Mouse (Mus musculus): ENCODE data around the gene Dnajc8.
"Not testable (repeated sequence)": the region's sequence is repeated elsewhere in the genome, so short reads cannot be mapped to it uniquely, and the experiment has no call there.

The Dnajc8 gene

GRCm38 (mm10) chr4:132515369-132516155, 19.8 kb upstream of the Dnajc8 start:
- peak; percentile 93 to 96 for DNase-seq

DNA sequence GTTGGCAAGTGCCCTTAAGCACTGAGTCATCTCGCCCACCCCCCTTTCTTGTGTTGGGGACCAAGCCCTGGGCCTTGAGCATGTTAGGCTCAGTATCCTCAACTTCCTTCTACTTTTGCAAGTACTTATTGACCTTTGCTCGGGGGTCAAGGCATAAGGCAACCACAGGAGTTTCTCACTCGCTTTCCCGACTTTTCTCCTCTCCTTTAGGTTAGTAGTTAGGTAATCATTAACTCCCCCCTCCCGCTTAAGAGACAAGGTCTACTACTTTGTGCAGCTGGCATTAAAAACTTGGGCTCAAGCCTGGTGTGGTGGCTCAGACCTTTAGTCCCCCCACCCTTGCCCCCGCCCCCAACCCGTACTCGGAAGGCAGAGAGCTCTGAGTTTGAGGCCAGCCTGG, 17.3 kb upstream of the Dnajc8 start:
- no peak for DNase-seq

DNA sequence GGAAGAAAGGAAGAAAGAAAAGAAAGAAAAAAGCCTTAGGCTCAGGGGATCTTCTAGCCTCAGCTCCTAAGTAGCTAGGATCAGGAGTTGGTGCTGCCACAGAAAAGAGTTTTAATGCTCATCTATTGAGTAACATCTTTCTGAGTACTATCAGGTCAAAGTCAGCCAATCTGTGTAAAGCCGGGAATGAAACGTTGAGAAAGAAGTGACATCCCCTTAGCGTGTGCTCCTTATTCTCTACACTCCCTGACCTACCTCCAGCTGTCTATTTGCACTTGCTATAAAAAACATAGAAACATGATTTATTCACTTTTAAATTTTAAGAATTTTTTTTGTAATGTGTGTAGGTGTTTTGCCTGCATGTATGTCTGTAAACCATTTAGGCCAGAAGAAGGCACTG, 16.2 kb upstream of the Dnajc8 start:
- no peak for DNase-seq

DNA sequence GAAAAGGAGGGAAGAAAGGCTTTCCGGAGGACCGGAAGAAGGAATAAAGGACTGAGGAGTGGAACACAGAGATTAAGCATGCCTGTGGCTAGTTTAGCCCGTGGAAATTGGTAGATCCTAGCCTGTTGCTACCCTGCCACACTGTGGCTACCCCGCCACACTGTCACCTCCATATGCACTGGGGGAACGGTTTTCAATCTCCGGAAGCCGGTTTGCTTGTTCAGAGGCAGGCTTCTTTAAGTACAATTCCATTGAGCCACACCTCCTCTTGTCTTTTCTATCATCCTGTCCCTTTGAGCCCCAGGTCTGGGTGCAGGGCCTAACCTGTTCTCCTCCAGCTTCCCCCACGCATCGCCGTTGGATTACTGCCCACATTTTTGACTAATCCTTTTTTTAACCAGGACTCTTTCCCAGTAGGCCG, 11.0 kb upstream of the Dnajc8 start:
- no peak for DNase-seq

DNA sequence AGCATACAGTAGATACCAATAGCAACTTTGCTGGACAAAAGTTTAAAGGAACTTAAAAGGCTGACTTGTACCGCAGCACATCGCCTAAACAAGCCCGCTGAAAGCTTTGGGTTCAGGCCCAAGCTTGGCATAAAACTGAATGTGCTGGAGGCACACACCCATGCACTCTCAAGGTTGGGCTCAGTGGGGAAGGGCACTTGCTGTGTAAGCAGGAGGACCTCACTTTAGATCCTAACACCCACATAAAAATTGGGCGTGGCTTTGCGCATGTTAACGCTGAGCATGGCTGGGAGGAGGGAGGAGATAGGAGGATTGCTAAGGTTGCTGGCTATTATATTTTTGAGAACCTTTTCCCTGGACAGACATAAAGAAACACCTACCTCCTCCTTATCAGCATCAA, 10.5 kb upstream of the Dnajc8 start:
- DNase-seq = peak in 1 of 2 experiments; percentile 31

DNA sequence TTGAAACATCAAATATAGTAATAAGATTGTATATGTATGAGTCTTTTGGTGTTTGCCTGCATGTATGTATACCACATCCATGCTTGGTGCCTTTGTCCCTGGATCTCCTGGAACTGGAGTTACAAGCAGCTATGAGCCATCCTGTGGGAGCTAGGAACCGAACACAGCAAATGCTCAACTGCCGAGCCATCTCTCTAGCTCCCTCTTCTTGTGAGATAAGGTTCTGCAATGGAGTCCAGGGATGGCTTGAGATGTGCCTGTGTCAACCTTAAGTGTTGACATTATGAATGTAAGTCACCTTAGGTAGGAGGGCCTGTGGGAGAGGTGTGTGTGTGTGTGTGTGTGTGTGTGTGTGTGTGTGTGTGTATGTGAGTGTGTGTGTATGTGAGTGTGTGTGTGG, 8.7 kb upstream of the Dnajc8 start:
- no peak for DNase-seq

DNA sequence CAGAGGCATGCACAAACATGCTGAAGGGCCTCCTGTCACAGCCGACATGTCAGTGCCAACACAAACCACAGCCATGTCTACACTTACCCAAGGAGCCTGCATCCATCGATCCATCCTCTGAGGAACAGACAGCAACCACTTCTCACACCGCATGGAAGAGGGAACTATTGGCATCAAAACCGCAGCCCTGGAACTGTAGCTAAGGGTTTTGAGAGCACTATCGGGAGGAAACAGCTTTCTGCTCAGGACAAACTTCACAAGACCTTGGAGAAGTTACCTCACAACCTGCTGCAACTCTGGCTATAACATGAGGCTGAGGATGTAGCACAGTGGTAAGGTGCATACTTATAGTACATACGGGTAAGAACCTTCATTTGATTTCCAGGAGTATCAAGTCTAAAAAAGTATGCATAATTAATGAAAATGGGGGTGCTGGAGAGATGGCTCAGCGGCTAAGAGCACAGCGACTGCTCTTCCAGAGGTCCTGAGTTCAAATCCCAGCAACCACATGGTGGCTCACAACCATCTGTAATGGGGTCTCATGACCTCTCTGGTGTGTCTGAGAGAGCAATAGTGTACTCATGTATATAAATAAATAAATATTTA, 7.3 kb upstream of the Dnajc8 start:
- DNase-seq = no peak

GRCm38 (mm10) chr4:132529344-132529743, 6.0 kb upstream of the Dnajc8 start:
- DNase-seq = no peak

DNA sequence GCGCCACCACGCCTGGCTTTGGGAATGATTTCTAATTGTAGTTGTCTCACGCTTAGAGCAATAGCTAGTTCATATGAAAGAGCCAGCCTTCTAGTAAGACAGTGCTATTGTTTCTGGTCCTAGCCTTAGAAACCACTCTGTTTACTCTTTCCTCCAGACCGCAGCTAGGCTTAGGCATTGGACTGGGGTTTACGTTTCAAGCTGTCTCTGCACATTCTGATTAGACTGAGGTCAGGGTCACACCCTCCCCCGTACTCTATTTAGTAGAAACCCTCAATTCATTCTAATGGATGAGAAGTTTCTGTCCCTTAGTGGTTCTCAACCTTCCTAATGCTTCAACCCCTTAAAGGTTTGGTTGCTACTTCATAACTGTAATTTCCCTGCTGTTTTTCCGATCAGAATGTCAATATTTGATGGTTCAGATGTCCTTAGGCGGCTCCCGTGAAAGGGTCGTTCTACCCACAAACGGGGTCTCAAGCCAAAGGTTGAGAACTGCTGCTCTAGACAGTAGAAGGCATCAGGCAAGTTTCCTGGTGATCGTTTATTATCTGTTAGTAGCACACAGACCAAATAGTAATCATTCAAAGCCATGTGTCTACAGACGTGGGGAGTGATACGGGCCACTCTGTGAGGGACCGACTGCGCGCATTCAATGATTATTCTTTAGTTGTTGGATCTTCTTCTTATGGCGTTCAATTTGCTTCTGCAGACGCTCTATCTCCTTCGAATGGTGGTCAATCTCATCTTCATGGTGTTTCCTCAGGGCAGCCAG, 5.1 kb upstream of the Dnajc8 start:
- DNase-seq = no peak

DNA sequence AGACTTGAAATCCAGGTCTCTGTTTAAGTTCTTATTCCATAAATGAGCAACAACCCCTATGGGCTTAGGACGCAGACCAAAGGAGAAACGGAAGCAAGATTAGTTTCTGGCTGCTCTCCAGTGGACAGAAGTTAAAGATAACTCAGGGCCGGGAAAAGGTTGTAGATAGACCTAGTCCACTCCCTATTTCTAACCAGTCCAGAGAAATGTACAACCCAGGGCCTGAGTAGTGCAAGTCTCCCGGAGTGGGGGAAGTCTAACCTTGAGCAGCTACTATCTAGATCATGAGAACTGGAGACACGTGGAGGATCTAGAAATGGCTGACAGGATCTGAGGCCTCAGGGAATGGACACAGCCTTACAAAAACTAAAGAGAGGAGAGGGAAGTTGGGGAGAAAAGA, 2.9 kb upstream of the Dnajc8 start:
- DNase-seq = no peak

DNA sequence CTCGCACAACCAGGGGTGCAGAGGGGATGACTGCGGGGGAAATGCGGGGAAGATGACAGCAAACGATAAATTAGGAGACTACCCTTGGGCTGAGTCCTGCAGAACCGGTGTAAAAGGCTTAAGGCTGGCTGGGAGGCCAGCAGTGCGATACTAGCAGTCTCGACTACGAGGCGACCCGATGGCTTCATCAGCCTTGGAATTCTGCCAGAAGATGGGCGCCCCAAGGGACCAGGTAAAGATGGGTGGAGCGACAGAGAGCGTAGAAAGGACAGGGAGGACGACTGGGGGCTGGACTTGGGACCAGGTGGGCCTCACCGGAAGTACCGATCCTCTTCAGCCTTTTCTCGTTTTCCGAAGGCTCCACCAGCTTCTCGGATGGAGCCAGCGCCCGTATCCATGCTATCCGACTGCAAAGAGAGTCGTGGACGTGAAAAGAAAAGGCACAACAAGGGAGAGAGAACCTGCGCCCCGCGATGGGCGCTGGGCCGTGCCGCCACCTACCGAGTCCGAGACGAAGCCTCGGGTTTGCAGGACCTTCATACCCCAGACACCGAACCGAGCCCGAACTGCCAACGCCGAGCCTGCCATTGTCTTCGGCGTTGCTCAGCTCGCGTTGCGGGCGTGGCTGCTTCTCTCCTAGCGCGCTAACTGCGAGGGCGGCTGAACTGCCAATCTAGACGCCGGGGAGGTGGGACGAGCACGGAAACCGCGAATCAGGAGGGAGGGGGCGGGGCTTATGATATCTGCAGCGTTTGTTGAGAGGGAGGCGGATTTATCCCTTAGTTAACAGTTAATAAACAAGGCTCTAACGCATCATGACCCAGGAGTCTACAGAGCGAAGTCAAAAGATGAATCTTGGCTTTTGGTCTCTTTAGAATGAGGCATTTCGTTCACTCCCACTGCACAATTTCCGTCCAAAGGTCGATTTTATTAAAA, 2.1 kb upstream of the Dnajc8 start, which contains the start of gene Atpif1:
TSS of gene Atpif1 (minus strand) at position 679 of the 936 bp plus-strand sequence.
- DNase-seq = peak; percentile 93 to 94

GRCm38 (mm10) chr4:132539481-132539880, 4.1 kb downstream of the Dnajc8 start:
- no peak for DNase-seq

DNA sequence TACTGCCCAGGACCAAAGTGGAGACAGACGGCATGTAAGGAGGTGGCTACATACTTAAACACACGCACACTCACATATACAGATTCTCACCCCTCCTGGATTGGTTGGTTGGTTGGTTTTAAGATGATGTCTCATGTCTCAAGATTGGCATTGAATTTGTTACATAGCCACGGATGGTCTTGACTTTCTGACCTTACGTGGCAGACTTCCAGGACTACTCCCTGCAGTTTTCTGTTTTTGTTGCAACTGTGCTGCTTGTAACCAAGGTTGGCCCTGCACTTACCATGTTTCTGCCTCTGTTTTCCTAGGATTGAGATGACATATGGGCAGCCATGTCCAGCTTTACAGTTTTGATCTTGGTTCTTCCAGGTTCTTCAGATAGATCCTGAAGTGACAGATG, 6.1 kb downstream of the Dnajc8 start:
- no peak for DNase-seq

DNA sequence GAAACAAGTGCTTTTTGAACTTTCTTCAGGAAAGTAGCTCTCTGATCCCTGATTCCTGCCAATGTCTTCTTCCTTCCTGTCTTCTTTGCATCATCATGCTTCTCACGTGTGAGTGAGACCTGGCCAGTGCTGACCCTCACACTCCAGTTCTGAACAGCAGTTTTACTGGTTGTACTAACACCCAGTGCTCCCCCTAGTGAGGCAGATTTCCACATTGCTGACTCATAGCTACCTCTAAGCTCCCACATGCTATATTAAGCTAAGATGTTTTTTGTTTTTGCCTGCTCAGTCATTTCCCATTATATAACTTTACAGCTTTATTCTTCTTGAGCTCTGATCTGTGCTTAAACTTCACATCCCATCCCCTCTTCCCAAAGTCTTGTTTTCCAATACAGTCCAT, 7.4 kb downstream of the Dnajc8 start:
- DNase-seq = no peak

- DNase-seq = peak in 1 of 2 experiments; percentile 79
These were observed 10.5 kb downstream of the Dnajc8 start for GRCm38 (mm10) chr4:132545851-132546250.

GRCm38 (mm10) chr4:132554221-132554620, 18.9 kb downstream of the Dnajc8 start:
- DNase-seq = no peak

- DNase-seq = peak in 1 of 2 experiments; percentile 36
These were observed 19.3 kb downstream of the Dnajc8 start for GRCm38 (mm10) chr4:132554653-132555052.

- not testable (repeated sequence) for DNase-seq
These were observed 20.2 kb downstream of the Dnajc8 start for GRCm38 (mm10) chr4:132555550-132555949.

GRCm38 (mm10) chr4:132563261-132563660, 27.9 kb downstream of the Dnajc8 start:
- no peak for DNase-seq

GRCm38 (mm10) chr4:132563965-132564364, 28.6 kb downstream of the Dnajc8 start, which contains the start of gene Ptafr:
Ptafr (plus strand) TSS chr4:132564067.
- DNase-seq = peak; percentile 67 to 76

DNA sequence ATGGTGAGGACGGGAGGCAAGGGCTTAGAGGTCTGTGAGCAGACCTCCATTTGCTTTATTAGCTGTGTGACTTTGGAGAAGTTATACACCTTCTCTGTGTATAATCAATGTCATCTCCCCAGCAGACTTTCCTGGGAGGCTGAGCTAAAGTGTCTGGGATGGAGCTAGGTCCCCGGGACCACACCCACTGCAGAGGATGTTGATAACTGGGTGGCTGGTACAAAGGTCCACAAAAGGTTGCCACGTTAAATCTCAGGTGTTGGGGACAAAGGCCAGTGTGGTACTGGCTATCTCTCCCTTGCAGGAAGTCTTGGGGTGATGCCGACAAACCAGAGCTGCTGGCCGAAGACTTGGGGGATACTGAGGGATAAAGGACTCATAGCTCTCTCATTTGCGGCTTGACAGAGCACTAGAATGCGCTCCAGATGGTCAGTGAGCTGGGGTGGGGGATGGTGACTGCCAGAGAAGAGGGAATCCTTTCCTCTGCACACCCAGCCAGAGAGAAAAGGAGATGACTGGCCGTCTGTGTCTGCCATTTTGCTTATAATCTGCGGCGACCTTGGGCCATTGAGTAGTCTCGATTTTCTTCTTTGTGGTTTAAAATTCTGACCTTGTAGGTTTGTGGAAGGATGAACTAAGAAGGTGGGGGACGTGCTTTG, 29.9 kb downstream of the Dnajc8 start:
- DNase-seq = no peak

DNA sequence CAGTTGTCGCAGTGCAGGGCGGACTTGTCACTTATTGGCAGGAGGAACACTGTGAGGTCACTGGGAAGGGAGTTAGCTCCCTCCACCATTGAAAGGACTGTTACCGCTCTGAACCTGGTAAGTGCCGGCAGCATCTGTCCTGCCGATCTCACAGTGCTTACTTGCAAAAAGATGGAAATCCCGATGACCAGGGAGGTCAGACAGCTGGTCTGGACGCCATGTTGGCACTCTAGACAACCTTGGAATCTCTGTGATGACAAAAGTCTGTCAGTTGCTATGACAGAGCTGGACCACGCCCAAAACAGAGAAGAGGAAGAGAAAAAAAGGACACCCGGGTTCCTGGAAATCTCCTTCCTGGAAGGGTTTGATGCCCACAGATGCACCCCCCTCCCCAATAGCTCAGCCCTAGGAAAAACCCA, 32.0 kb downstream of the Dnajc8 start:
- DNase-seq = peak; percentile 67 to 74

Data from lung, postnatal 4 days (tissue).